Mouse (Mus musculus) cerebellum, adult 9-10 months (tissue): ENCODE results near the gene Mlph.

ENCODE experiments used
- DNase-seq: peaks from one replicate; pipeline ENCODE4 v3.0.0; 2022

The Mlph gene

DNA sequence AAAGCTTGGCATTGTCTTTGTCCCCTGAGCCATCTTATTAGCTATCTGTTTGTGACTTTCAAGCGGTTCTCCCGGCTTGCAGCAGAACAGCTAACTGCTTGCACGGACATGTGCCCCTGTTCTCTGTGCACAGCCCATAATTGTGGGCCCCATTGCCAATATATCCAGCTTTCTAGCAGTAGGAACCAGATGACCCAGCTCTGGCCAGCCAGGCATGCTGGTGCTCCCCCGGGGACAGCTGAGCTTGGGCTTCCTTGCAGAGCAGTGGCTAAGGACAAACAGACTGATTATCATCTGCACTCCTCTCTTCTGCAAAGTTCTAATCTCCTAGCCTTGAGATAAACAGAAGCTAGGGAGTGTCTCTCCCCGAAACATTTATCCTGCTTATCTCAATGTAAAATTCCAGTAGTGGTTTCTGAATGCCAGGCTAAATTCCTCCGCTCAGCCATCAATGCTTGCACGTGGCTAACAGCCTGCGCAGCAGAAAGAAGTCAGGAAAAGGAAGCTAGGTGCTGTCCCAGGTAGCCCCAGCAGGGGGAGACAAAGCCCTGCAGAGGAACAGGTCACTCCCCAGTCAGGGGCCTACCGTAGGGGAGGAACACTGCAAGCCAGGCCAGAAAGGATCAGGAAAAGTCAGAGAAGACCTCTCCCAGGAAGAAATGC, 58.2 kb downstream of the Mlph start:
- DNase-seq = peak; percentile 86

DNA sequence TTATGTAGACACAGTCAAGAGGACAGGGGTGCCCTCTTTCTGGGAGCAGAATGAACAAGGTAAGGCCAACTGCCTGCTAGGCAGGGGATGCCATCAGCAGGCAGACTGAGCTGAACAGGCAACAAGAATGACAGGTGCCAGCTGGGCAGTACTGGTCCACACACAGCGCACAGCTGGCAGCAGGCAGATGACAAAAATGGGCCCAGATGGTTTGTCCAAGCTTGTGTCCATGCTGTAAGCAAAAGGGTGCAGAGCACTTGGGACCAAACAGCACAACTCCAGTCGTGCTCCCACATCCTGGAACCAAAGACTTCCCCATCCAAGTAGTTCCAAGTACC, 58.7 kb downstream of the Mlph start:
- DNase-seq = no peak

DNA sequence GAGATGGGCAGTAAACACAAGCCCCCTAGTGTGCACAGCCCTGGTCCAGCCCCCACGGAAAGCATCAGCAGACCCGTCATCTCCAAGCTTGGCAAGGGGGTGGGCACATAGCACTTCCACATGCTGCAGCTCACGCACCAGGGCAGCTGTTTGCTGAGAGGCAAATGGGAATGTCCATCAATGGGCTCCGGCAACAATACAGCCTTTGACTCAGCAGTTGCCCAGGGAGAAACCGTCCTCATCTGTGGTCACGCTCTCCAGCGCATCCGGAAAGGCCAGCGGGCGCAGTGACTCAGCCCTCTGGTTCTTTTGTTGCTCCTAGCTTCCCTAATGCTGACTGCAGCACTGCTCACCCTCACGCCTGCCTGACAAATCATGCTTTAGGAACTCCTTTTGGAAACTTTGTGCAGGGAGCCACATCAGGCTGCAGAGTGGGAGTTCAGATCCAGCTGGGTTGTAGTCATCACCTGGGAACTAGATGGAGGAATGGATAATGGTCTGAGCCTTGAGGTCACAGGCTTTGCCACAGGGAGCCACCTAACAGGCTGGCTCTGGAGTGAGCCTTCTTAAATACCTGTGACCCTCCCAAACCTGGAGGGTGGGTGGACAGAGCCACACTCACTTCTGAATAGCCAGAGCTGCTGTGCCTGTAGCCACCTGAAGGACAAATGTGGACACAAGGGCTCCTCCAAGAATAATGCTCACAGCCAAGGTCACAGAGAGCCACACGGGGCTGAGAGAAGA, 60.2 kb downstream of the Mlph start:
- DNase-seq = peak; percentile 19

DNA sequence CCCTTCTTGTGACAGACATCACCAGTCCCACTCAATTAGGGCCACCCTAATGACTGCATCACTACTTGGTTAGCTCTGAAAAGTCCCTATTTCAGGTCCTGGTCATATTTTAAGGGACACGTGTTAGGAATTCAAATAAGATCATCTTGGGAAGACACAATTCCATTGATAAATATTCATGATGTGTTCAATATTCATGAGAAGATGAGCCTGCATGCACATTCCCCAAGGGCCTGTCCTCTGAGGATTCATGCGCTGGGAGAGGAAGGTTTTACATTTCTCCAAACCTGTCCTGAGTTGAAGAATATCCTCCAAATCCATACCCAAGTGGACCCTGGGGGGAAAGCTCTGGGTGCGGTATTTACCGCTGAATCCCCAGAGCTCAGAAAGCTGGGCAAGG, 61.1 kb downstream of the Mlph start:
- no peak for DNase-seq

DNA sequence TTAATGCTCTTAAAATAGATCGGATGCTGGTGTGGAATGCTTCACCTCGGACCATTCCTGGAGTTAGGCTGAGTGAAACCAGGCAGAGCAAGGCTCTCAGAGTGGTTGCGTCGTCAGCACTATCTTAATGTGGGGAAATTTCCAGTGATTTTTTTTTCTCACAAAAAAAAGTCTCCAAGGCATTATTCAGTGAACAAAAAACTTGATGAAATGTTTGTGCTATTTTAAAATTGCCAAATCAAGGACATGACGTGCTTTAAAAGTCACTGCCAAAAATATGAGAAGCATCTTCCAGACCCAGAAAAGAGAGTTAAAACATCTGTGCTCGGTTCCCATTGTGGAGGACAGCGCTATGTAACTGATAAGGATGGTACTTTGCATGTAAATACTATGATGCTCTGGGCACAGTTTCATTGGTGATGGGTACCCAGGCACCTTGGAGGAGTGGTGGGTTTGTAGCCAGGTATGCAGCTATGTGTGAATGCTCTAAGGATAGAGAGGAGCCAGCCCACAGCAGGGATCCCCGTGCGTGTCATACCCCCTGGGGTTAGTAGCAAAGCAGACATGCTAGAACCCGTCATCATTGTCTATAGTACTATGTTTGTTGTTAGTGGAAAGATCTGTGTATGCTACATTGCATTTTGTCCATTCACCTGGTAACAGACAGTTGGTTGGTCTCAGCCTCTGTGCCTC, 65.9 kb downstream of the Mlph start:
- no peak for DNase-seq

DNA sequence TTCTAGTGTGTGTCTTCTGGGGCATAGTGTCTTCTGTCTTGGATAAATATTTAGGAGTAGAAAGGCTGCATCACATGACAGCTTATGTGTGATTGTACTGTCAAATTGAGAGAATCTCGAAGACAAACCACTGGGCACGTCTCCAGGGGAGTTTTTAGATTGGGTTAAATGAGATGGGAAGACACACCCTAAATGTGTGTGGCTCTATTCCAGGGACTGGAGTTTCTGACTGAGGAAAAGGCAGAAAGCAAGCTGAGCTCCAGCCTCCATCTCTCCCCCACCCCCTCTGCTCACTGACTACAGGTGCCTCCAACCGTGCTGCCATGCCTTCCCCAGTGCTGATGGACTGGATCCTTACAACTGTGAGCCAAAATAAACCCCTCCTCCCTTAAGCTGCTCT, 66.5 kb downstream of the Mlph start:
- DNase-seq = no peak

DNA sequence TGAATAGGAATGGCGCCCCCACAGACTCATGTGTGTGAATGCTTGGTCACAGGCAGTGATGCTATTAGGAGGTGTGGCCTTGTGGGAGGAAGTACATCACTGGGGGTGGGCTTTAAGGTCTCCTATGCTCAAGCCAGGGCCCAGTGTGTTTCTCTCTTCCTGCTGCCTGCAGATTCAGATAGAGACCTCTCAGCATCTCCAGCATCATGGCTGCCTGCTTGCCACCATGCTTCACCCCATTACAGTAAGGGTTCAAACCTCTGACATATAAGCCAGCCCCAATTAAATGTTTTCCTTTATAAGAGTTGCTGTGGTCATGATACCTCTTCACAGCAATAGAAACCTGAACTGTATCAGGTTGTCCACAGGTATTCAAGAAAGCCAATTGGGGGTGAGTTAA, 81.0 kb downstream of the Mlph start:
- DNase-seq = no peak

DNA sequence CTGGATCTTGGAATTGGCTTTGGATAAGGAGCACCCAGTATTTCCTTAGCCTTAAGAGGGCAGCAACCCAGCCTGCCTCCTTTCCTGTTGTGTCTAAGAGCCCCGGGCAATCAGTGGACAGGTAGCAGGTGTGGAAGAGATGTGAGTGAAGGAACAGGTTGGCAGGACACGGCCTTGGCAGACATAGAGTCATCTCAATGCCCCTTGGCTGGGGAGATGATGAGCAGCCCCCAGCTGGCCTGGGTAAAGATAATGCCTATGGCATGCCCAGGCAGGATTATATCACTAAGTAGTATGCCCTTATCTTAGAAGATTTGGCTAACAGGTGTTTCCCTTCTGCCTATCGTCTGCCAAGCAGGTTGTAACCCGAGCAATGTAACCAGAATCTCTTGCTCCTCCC, 82.3 kb downstream of the Mlph start:
- DNase-seq = no peak

DNA sequence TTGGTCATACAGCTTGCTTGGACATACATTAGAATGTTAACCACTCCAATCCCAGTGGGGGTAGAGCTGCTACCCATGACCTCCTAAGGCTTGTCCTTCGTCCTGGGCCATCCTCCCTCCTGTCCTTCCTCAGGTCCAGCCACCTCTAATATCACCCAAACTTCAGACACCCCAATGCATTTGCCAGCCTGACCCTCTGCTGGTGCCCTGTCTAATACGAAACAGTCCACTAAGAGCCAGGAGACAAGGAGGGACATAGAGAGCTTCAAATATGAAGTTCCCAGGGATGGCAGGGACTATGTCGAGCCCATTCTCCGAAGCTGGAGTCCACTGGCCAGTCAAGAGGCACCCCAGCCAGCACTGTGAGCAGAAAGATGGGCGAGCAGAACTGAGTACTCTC, 82.8 kb downstream of the Mlph start:
- no peak for DNase-seq

DNA sequence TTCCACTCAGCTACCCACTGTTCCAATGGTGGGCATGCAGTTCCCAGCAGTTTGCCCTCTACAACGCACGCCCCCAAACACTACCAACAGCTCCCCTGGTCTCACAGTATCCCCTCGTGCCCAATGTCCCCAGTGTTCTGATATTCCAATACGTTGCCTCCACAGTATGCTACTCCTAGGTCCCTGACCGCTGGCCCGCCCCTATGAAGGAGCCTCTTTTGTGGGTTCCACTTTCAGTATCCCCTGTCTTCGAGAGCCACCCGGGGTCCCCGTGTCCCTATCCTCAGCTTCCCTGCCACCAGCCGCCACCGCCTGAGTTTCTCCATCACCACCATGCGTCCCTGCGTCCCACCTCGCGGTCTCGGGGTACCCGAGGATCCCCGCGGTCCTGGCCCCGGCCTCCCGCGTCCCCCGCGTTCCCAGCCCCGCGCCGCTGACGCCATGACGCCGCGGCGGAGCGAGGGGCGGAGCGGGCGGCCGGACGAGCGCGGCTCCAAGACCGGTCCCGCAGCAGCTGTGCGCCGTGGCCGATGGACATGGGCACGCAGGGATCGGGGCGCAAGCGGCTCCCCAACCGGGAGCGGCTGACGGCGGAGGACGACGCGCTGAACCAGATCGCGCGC, 83.5 kb downstream of the Mlph start, which contains the start of gene Lrrfip1:
Lrrfip1 (plus strand) TSS at position 470 of the 623 bp plus-strand sequence.
- DNase-seq = no peak

DNA sequence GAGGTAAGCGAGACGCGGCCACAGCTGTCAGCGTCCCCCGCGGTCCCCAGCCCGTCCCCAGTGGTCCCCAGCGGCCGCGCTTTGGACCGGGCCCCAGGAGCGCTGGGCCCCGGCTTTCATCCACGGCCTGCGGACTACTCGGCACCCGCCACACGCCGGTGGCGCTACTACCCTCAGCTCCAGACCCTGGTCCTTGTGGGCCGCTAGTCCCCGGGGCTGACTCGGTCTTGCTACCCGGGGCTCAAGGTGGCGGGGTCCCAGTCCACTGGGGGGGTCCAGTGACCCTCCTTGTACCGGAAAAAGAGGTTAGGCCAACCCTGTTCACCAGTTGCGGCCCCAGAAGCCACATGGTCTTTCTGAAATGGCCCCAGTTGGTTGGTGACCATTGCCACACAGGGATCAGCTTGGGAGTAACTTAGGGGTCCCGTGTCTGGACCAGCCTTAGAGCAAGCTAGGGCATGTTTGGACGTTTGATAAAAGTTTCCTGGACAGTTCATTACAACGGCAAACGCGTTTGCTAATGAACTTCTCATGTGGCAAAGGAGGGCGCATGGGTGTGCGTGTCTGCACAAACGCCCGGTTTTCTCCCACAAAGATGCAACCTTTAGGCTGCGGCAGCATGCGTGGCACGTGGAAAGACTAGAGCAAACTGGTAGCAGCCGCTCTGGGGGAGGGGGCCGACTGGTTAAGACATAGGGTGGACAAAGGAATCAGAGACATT, 84.2 kb downstream of the Mlph start:
- DNase-seq = no peak

DNA sequence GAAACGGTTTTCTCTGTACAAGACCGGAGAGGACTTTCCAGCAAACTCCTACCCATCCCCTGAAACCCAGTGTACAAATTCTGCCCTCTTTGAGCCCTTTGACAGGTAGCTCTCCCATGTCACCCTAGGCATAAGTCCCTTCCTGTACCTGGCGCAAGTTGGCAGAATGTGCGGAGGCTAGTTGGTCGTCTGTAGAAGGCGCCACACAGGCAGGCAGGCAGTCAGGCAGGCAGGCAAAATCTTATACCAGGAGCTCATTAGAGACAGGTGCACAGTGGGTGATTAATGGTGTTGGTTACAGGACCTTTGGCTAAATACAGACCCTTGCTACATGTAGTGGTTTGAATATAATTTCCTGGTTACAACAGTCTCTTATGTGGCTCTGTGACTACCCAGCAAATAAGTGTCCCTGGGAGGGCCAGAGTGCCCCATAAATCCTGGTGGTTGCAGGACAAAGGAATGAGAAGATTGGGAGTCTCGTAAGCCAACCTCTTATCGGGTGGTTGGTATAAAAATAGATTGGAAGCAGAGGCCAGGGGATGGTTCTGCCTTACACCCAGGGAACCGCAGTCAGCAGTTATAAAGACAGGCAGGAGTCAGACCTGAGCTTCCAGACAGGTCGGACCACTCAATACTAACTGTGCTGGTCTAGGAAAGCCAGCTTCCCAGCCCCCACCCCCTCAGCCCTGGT, 85.2 kb downstream of the Mlph start:
- DNase-seq = no peak
